Mouse (Mus musculus) lung, embryonic 16.5 days (tissue): ENCODE results near the gene Ldlrad2. TPM values are rescaled to one million over a fixed set of nuclear protein-coding genes. Genes with fewer than 3 reads are reported as not detected.

Source experiments
- ATAC-seq: fragments of 200-750 bp; cut with Nextera tagmentation; 2 replicates; pipeline ENCODE4 v1.8.0; 2017; ENCODE audit warnings: low read depth, mild to moderate bottlenecking, moderate library complexity
- H3K27ac ChIP-seq: fragments of 300-500 bp; sonication (generic); 2 replicates; pipeline ENCODE4 v1.5.1; 2014; ENCODE audit warnings: mild to moderate bottlenecking, control low read depth, low read length
- H3K27me3 ChIP-seq: fragments of 300-500 bp; sonication (generic); 2 replicates; pipeline ENCODE4 v1.6.1; 2014; ENCODE audit warnings: low read depth, low read length, mixed read lengths; ENCODE audit not compliant: control insufficient read depth, insufficient read depth
- H3K36me3 ChIP-seq: fragments of 300-500 bp; sonication (generic); 2 replicates; pipeline ENCODE4 v1.6.1; 2014; ENCODE audit warnings: low read length; ENCODE audit not compliant: control insufficient read depth, insufficient read depth
- H3K4me1 ChIP-seq: fragments of 300-500 bp; sonication (generic); replicated peaks from 2 replicates; pipeline ENCODE4 v1.6.1; 2014; ENCODE audit warnings: low read length, mixed read lengths; ENCODE audit not compliant: control insufficient read depth, insufficient read depth
- H3K4me2 ChIP-seq: fragments of 300-500 bp; sonication (generic); 2 replicates; pipeline ENCODE4 v1.6.1; 2014; ENCODE audit warnings: low read depth, low read length, control low read depth
- H3K4me3 ChIP-seq: fragments of 300-500 bp; sonication (generic); 2 replicates; pipeline ENCODE4 v1.5.1; 2014; ENCODE audit warnings: mild to moderate bottlenecking, low read length, control low read depth
- H3K9ac ChIP-seq: fragments of 300-500 bp; sonication (generic); 2 replicates; pipeline ENCODE4 v1.6.1; 2014; ENCODE audit warnings: low read length, control low read depth
- H3K9me3 ChIP-seq: fragments of 300-500 bp; sonication (generic); 2 replicates; pipeline ENCODE4 v1.6.1; 2016; ENCODE audit warnings: low read length; ENCODE audit not compliant: control insufficient read depth
- WGBS: fragments of 180-500 bp; shearing (Covaris S2); extraction: QIAGEN DNeasy Blood & Tissue Kit; methylation state at CpG from one replicate; pipeline ENCODE4 v1.1.7; 2014; 5-methylcytosine and 5-hydroxymethylcytosine counted together
- polyA plus RNA-seq: library from polyadenylated mRNA; unstranded; fragments of >200 nt; fragmentation: Nextera tagmentation; extraction: Ambion mirVana; gene quantifications from 2 replicates; pipeline ENCODE4 v1.2.1, GENCODE M21; 2015

Ldlrad2 gene
- polyA plus RNA-seq, 1 experiment from 2014 or later = not detected

DNA sequence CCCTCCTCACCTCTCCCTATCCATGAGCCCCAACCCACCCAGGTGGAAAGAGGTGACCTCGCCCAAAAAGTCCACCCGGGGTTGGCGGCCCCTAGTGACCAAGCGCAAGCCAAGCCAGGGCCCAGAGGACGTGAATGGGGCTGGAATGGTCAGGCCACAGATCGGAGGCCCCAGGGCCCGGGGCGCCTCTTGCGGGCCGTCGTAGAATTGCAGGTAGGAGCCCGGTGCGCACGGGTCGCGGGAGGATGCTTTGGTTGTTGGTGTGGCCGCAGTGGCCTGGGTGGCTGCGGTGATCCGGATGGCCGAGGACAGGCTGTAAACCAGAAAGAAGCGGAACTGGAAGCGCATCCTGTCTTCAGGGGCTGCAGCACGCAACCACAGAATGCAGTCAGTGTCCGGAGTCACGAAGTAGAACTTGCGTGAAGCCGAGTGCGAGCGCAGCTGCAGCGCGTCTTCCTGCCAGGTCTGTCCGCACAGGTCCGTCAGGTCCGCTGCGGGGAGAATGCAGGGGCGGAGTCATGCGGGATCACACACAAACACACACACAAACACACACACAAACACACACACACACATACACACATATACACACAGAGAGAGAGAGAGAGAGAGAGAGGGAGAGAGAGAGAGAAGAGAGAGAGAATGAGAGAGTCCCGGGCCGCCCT, 3.9 kb upstream of the Ldlrad2 start:
- Histone ChIP-seq H3K4me3 (peak overlapping the region; percentile 26), H3K27ac (no peak overlapping the region), H3K36me3 (no peaks in the 10 kb centered on the region), H3K27me3 (peaks cover 3% of the 10 kb centered on the region; the same call in 1 of the 2 replicates), H3K9ac (peak overlapping the region; percentile 32; the same call in 1 of the 2 replicates), H3K9me3 (no peaks in the 10 kb centered on the region), H3K4me1 (no peaks in the 10 kb centered on the region; the same call in 1 of the 2 replicates), H3K4me2 (peak overlapping the region; percentile 55)
- peak; percentile 46; the same call in 1 of the 2 replicates for ATAC-seq
- 4% methylated on average over 39 of the region's 39 CpGs for WGBS

DNA sequence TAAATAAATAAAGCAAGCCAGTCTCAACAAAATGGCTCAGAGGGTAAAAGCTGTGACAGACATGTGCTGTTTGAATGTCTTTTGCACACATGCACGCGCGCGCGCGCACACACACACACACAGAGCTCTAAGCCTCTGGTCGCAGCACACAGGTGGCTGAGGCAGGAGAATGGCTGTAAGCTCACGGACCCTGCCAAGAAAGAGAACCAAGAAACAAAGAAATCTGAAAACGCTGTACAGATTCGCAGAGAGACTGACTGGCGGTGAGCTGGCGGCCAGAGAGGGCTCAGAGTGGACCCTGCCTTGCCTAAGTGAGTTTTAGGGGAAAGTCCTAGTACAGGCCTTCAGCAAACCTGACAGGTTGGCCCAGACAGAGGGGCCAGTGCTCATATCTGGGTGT, 3.1 kb upstream of the Ldlrad2 start:
- Histone ChIP-seq H3K9ac (no peak overlapping the region), H3K27ac (no peak overlapping the region), H3K36me3 (no peaks in the 10 kb centered on the region), H3K4me2 (no peak overlapping the region), H3K27me3 (peaks cover 3% of the 10 kb centered on the region; the same call in 1 of the 2 replicates), H3K4me3 (no peak overlapping the region), H3K9me3 (no peaks in the 10 kb centered on the region), H3K4me1 (no peaks in the 10 kb centered on the region; the same call in 1 of the 2 replicates)
- no peak for ATAC-seq
- WGBS = 94% methylated on average over 12 of the region's 12 CpGs

DNA sequence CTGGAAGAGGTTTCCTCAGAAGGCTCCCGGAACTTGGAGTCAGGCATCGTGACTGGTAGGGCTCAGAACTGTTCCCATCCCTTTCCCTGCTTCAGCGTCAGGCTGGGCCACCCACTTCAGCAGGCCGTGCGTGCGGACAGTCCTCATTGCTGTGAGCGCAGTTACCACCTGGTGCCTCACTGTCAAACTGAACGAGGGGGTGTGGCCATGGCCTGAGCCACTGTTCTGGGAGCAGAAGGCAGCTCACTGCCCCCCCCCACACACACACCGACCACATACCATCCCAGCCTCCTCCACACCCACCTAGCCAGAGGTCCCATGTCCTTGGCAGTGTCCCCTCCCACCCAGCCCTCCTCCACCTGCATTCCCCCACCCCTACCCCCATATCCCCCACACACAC, 4.5 kb downstream of the Ldlrad2 start:
- no peaks in the 10 kb centered on the region for H3K27me3 ChIP-seq
- no peak overlapping the region for H3K9ac ChIP-seq
- H3K4me1 ChIP-seq = no peaks in the 10 kb centered on the region
- 63% methylated on average over 9 of the region's 9 CpGs for WGBS
- H3K4me2 ChIP-seq = no peak overlapping the region
- ATAC-seq = 0 out of 2 replicates have a peak, but pooled peaks have one; percentile 19
- H3K36me3 ChIP-seq = peaks cover 20% of the 10 kb centered on the region
- no peak overlapping the region for H3K27ac ChIP-seq
- H3K4me3 ChIP-seq = no peak overlapping the region
- H3K9me3 ChIP-seq = no peaks in the 10 kb centered on the region

DNA sequence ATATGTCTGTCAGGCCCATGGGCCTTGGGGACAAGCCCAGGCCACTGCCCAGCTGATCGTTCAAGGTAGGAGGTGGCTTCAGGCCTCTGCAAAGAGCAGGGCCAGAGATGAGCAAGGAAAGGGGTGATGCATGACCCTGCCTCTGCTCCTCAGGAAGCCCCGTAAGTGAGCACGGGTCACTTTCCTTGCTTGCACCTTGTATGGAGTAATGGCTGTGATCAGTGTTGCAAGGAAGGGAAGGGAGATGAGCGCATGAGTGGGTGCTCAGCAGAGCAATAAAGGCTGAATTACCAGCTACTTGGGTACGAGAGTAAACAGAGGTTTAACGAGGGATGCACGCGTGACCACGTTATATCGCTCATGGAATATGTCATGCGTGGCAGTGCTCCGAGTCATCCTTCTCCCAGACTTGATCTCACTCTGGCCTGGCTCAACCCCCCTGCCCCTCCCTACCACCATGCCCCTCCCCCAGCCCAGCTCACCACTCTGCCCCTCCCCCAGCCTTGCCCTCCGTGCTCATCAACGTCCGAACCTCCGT, 17.6 kb downstream of the Ldlrad2 start:
- no peaks in the 10 kb centered on the region for H3K4me1 ChIP-seq
- H3K9me3 ChIP-seq = no peaks in the 10 kb centered on the region
- H3K27ac ChIP-seq = no peak overlapping the region
- no peak overlapping the region for H3K4me2 ChIP-seq
- WGBS = 87% methylated on average over 16 of the region's 16 CpGs
- no peaks in the 10 kb centered on the region for H3K27me3 ChIP-seq
- H3K36me3 ChIP-seq = peaks cover 54% of the 10 kb centered on the region
- H3K4me3 ChIP-seq = no peak overlapping the region
- no peak overlapping the region for H3K9ac ChIP-seq
- no peak for ATAC-seq

DNA sequence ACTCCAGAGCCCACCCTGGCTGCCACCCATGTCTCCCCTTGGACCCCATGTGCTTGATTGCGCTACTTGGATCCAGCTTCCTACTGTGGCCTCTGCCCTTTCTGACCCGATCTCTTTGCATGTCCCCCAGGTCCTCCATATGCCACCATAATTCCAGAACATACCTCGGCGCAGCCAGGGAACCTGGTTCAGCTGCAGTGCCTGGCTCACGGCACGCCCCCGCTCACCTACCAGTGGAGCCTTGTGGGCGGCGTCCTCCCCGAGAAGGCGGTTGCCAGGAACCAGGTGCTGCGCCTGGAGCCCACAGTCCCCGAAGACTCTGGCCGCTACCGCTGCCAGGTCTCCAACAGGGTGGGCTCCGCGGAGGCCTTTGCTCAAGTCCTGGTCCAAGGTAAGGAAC, 20.9 kb downstream of the Ldlrad2 start:
- Histone ChIP-seq H3K27ac (no peak overlapping the region), H3K9ac (no peak overlapping the region), H3K36me3 (peaks cover 57% of the 10 kb centered on the region), H3K9me3 (no peaks in the 10 kb centered on the region), H3K27me3 (no peaks in the 10 kb centered on the region), H3K4me1 (no peaks in the 10 kb centered on the region), H3K4me3 (no peak overlapping the region), H3K4me2 (no peak overlapping the region)
- 91% methylated on average over 17 of the region's 17 CpGs for WGBS
- no peak for ATAC-seq

DNA sequence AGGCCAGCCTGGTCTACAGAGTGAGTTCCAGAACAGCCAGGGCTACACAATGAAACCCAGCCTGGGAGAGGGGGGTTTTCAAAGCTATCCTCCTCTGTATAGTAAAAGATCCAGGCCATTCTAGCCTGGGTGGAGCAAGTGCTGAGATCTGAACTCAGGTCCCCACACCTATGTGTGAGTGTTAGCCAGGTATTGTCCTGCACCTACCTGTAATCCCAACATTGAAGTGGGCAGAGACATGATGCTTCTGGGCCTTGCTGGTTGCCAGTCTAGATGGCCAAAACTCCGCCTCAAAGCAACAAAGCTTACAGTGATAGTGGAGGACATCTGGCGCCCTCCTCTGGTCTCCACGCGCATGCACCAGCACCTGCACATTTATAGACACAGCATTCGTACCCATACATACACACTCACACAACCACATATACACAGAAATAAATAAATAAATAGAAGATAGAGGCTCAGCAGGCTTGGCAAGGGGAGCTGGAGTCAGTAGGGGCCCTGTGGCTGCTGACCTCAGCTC, 28.3 kb downstream of the Ldlrad2 start:
- no peaks in the 10 kb centered on the region for H3K27me3 ChIP-seq
- no peak overlapping the region for H3K27ac ChIP-seq
- no peak overlapping the region for H3K4me2 ChIP-seq
- peaks cover 62% of the 10 kb centered on the region for H3K36me3 ChIP-seq
- H3K9ac ChIP-seq = no peak overlapping the region
- ATAC-seq = no peak
- H3K4me3 ChIP-seq = no peak overlapping the region
- WGBS = 83% methylated on average over 5 of the region's 5 CpGs
- no peaks in the 10 kb centered on the region for H3K9me3 ChIP-seq
- no peaks in the 10 kb centered on the region for H3K4me1 ChIP-seq

DNA sequence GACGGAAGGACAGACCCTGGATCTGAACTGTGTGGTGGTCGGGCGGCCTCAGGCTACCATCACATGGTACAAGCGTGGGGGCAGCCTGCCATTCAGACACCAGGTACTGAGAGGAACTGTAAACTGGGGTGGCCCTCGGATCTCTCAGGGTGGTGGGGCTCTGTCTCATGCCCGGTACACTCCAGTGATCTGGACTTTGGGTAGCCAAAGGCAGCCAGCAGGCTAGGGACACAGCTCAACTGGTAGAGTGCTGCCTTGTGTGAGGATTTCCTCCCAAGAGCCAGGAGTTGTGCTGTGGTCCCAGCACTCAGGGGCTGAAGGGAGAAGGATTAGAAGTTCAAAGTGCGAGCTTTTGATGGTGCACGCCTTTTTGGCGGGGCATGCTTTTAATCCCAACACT, 28.8 kb downstream of the Ldlrad2 start:
- Histone ChIP-seq H3K4me3 (no peak overlapping the region), H3K27ac (no peak overlapping the region), H3K4me2 (no peak overlapping the region), H3K9ac (no peak overlapping the region), H3K27me3 (no peaks in the 10 kb centered on the region), H3K9me3 (no peaks in the 10 kb centered on the region), H3K4me1 (no peaks in the 10 kb centered on the region), H3K36me3 (peaks cover 63% of the 10 kb centered on the region)
- 93% methylated on average over 9 of the region's 9 CpGs for WGBS
- ATAC-seq = no peak

DNA sequence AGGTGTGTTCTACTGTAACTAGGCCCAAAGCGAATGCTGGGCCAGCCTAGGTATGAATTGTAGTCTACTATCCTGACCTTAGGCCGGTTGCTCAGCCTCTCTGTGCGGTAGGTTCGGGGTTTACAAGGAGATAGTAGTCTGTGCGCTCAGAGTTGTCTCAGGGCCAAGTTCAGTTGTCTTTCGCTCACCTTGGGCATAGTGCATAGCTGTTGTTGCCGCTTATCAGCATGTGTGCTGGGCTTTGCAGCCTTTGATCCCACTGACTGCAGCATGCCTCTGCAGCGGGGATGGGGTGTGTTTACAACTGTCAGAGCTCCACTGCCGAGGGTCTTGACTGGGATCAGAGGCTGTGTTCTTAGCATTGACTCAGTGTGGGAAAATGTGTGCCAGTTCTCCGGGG, 31.4 kb downstream of the Ldlrad2 start:
- no peak overlapping the region for H3K4me2 ChIP-seq
- no peaks in the 10 kb centered on the region for H3K27me3 ChIP-seq
- H3K4me3 ChIP-seq = no peak overlapping the region
- peaks cover 62% of the 10 kb centered on the region for H3K36me3 ChIP-seq
- no peak overlapping the region for H3K27ac ChIP-seq
- 82% methylated on average over 10 of the region's 10 CpGs for WGBS
- H3K9me3 ChIP-seq = no peaks in the 10 kb centered on the region
- no peaks in the 10 kb centered on the region for H3K4me1 ChIP-seq
- ATAC-seq = no peak
- no peak overlapping the region for H3K9ac ChIP-seq

DNA sequence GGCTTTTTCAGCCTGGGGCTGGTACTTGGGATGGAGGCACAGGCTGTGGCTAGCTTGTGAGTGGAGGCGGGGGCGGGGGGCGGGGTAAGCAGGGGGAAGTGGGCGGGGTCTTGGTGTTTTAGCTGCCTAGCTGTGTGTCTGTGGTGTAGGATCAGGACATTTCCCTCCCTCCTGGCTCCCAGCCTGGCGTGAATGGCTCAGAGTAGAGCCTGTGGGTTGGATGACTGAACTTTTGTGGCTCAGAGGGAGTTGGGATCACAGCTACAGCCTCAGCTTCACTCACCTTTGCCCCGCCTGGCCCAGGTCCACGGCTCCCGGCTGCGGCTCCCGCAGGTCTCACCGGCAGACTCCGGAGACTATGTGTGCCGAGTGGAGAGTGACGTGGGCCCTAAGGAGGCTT, 34.0 kb downstream of the Ldlrad2 start:
- Histone ChIP-seq H3K9me3 (no peaks in the 10 kb centered on the region), H3K27ac (no peak overlapping the region), H3K4me1 (no peaks in the 10 kb centered on the region), H3K27me3 (no peaks in the 10 kb centered on the region), H3K36me3 (peaks cover 58% of the 10 kb centered on the region), H3K4me2 (no peak overlapping the region), H3K4me3 (no peak overlapping the region), H3K9ac (no peak overlapping the region)
- ATAC-seq = 0 out of 2 replicates have a peak, but pooled peaks have one; percentile 9
- WGBS = 74% methylated on average over 14 of the region's 14 CpGs
